Mouse (Mus musculus): ENCODE data around the gene Setdb2.
"Not testable (repeated sequence)": the region's sequence is repeated elsewhere in the genome, so short reads cannot be mapped to it uniquely, and the experiment has no call there.

Setdb2 gene

DNA sequence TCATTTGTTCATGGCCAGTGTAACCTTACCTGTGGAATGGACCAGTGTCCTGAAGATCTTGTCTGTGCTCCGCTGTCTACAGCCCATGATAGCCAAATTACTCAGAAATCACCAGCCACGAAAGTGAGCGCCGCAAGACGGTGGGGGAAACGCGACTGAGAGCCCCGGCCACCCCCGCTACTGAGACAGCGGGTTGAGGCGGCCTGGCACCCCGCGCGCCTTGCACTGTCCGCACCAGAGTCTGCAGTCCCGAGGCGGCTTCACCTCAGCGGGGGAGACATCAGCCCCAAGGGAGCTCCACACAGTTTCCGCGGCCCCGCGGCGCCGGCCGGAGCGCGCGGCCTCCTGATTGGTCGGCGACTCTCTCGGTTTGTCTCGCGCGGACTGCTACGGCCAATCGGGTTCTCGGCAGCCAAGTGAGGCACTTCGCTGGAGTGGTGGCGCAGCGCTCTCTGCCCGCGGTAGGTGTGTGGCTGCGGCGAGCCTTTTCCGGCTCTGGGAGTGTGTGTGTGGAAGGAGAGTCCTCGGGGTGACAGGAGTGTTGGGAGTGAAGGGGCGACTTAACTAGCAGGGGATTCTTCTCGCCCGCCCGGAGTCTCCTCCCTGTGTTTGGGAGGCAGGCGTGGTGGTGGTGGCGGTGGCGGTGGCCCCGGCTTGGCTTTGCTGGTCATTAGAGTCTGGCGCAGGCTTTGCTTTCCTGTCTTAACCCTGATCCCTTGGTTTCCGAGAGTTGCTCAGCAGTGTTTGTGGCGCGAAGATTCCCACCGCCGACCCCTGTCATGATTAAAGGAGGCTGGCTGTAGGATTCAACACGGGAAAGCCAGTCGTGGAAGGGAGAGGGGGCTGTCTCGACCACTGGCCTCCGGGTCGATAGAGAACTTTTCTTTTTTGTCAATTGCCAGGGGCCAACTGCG, at the start of gene Setdb2, which contains the start of gene Cab39l:
TSS of gene Setdb2 (minus strand) at position 327 of the 914 bp plus-strand sequence.
TSS of gene Cab39l (plus strand) at position 415 of the 914 bp plus-strand sequence.
- DNase-seq = peak; percentile 90

DNA sequence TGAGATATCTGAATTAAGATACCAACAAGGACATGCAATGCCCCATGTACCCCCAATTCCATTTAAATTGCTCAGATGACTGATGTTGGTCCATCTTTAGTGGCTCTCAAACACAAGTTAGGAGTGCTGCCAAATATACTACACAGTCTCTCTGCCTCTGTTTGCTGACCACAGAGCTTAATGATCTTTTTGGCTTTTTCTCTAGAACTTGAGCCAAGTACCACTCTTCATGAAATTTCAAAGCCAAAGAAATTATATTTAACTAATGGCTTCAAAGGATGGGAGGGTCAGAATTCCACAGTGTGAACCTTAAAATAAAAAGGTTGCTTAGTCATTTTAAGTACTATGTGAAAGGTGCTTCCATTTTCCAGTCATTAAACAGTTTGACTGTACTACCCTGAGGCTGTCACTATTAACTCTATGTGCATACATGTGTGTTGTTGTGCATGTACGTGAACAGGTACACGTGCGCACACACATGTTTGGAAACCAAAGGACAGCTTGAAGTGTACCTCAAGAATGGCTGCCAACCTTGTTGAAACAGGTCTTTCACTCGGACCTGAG, 44.6 kb upstream of the Setdb2 start:
- DNase-seq = no peak

DNA sequence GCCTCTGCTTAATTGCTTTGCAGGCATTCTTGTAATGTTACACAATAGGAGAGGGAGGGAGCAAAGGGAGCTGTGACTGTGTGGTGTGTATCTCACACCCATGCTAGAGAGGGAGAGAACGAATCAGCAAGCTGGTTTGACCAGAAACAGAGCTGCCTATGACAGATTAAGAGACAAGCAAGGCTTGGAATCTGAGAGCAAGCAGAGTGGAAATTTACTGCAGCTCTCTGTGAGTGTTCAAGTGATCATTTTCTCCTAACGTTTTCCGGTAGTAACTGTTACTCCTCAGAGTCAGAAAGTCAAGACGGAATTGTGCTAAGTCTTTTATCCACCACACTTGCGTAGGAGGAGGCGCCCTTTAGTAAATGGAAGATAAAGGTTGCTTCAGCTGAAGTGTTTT, 38.0 kb upstream of the Setdb2 start:
- no peak for DNase-seq

DNA sequence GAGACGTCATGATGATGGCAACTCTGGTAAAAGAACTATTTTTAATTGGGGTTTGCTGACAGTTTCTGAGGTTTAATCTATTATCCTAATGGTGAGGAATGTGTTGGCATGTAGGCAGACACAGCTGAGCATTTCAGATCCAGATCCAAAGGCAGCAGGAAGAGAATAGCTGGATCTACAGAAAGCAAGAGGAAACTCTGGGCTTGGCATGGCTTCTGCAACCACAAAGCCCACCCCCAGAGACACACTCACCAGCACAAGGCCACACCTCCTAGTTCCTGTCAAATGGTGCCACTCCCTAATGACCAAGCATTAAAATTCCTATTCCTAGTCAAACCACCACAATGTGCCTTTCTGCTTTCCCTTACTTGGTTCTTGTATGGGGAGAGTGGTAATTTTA, 30.1 kb upstream of the Setdb2 start:
- no peak for DNase-seq

DNA sequence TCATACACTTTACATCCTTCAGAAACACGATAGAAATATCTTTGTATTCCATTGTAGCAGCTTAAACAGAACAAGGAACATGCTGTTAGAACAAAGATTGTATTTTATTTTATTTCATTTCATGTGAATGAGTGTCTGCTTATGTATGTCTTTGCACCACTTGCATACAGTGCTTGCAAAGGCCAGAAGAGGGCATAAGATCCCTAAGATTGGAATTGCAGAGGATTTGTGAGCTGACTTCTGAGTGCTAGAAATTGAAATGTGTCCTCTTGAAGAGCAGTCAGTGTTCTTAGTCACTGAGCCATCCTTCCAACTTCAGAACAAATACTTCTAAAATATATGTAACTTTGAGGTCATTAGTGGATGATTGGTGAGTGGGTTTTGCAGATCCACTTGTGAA, 27.1 kb upstream of the Setdb2 start:
- DNase-seq = no peak

DNA sequence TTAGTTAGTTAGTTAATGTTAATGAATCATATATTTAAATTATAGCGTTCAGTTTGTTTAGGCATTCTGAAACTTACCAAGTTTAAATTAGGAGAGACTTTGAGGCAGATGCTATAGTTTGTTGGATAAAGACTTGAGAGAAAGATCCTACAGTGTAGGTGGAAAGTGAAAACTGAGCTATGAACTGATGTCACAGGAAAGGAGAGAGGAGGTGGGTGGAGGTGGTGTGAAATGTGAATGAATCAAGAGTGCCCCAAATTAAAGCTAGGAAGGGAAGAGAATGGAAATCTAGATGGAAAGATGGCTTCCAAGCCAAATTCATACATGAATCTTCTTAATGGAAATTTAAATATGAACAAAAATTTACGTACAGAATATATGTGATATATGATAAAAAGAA, 25.8 kb upstream of the Setdb2 start:
- no peak for DNase-seq

DNA sequence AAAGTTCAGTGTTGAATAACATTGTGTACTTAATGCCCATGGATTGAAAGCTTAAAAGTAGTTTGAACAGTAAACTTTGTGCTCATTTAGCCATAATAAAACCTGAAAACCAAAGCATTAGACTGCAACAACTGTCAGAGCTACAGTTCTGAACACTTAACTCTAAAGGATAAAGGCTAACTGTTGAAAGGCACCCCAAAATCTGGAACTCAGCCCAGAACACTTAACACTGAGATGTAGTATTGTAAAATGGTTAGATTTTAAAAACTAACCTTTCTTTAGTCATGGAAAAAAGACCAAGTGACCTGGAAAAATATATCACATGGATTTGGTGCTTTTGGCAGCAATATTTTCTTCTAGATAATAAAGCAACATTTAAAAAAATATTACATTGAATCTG, 7.3 kb upstream of the Setdb2 start:
- no peak for DNase-seq

DNA sequence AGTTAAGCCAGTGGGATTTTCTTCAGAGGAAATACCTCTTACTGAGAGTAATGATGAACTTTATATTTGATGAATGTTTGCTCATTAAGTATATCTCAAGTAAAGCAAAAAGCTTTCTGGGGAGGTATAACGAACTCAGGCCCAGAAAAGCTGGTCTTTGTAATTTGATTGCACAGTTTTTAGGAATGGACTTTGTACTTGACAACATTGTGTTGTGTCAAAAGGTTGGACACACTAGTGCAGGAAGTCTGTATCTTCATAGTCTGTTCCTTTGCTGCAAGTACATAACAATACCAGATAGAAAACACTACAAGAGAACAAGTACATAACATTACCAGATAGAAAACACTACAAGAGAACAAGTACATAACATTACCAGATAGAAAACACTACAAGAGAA, 4.7 kb upstream of the Setdb2 start:
- no peak for DNase-seq

DNA sequence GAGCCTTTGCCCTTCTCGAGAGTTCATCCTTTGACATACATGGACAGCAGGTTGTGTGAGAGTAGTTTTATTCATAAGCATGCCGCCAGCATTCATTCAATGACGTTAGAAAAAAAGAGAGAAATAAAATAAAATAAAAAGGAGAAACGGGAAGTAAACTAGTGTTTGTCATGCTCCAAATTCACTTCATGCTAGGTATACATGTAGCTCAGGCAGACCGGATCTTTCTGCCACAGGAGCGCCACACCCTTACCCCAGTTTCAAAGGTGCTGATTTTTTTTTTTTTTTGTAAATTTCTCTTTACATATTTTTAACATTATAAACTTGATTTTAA, 755 bp upstream of the Setdb2 start:
- DNase-seq = no peak

DNA sequence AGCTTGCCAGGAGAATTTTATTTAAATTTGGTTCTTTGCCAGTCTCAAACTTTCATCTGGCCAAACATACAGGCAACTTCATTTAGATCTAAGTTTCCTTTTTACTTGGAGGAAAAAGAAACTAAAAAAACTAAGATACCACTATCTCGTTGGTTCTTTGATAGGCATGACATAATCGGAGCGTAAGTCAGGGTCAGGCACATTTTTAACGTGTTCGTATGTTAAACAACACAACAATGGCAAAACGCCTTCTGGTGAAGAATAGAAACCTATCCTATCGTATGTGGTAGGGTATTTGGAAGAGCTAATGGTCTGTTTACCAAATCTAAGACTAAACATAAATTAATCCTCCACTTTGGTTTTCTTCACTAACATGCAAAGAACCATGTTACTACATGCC, 645 bp downstream of the Setdb2 start:
- no peak for DNase-seq

DNA sequence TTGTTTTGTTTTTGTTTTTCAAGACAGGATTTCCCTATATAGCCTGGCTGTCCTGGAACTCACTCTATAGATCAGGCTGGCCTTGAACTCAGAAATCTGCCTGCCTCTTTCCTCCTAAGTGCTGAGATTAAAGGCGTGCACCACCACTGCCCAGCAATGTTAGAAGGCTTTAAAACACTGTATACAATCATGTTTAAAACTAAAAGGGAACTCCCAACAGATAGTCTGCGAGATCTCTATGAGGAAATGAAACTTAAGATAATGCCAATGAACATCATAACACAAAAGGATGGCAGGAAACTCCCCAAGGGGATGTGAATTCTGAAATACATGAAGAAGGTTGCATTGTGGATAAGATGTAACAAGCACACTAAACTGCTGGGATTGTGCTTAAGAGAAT, 2.2 kb downstream of the Setdb2 start:
- no peak for DNase-seq

DNA sequence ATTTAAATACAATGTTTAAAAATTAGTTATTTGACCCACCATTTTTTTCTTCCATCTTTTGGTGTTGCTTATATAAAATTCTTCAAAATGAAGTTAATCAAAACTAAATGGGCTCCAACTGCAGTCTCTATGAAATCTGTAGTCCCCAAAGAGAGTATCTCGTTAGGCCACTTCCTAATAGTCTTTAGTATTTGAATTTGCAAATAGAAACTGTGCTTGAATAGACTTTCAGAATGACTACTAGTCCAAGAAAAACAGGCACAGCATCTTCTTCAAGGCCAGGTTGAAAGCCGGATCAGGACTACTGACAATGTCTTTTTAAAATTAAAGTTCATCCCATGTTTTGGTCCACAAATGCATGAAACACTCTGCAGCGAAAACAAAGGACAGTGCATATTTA, 3.3 kb downstream of the Setdb2 start:
- no peak for DNase-seq

DNA sequence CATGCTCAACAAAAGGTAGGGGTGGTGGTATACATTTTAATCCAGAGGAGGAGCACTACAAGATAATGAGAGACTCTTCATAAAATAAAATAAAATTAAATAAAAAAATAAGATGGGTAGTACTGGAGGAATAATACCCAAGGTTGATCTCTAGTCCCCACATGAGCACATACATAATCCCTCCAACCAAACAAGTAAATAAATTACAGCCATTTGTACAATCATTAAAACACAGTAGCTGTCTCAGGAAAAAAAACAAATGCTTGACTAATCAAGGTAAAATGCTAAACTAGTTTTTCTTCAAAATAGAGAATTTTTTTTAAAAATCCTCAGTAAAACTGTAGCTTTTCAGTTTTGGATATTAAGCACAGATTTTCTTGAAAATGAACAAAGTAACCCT, 5.5 kb downstream of the Setdb2 start:
- DNase-seq = no peak

DNA sequence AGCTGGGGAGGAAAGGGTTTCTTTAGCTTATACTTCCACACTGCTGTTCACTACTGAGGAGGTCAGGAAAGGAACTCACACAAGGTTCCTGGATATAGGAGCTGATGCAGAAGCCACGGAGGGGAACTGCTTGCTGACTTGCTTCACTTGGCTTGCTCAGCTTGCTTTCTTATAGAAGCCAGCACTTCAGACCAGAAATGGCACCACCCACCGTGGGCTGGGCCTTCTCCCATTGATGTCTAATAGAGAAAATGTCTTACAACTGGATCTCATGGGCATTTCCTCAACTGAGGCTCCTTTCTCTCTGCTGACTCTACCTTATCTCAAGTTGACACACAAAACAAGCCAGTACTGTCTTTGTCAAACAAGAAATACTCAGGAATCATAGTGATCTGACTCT, 6.8 kb downstream of the Setdb2 start:
- DNase-seq = no peak

DNA sequence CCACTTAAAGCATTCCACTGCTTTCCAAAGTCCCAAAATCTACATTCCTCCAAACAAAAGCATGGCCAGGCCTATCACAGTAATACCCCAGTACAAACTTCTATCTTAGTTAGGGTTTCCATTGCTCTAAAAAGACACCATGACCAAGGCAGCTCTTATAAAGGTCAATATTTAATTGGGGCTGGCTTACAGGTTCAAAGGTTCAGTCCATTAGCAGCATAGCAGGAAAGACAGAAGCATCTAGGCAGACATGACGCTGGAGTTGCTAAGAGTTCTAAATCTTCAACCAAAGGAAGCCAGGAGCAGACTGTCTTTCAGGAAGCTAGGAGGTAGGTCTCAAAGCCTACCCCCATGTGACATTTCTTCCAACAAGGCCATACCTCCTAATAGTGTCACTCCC, 10.1 kb downstream of the Setdb2 start:
- no peak for DNase-seq

DNA sequence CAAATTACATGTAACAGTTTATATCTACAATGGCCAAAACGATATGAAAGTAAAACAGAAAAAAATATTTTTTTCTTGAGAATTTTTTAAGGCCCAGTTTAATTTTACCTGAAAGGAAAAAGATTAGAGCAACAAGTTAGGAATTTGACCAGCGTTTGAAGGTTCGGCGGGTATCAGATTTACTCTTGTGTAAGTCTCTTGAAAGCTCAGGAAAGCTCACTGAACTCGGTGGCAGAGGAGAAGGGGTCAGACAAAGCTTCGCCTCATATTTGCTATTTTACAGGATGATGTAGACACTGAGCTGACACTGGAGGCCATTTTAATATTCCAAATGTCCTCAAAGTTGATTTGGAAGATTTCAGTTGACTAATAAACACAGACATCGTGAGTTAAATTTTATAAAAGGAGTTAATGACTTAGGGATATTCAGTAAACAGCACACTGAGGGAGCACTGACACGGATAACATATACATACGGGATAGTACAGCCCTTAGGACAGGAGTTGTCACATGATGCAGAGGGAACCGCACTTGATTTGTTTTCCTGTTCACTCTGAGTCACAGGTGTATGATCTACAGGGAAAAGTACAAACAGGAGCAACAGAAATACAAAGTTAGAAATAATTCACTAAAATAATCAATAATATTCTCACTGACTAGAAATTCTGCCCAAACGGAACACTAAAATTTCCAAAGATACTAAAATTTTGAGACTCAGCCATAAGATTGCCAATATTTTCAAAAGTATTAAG, 17.6 kb downstream of the Setdb2 start:
- DNase-seq = no peak

DNA sequence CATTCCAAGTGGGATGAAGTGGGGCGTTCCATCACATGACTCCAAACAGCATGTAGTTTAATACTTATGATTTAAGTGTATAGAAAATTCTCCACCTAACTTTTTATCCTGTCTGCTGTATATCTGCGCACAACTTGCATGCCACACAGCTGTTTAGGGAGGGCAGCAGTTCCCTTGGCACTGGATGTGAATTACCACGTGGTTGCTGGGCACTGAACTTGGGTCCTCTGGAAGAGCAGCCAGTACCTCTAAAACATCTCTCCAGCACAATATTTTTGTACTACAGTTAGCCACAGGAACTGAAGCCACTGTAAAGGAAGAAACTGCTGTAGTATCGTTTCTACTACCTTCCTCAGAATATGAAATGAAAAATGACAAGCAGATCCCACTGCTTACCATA, 22.5 kb downstream of the Setdb2 start:
- DNase-seq = no peak

DNA sequence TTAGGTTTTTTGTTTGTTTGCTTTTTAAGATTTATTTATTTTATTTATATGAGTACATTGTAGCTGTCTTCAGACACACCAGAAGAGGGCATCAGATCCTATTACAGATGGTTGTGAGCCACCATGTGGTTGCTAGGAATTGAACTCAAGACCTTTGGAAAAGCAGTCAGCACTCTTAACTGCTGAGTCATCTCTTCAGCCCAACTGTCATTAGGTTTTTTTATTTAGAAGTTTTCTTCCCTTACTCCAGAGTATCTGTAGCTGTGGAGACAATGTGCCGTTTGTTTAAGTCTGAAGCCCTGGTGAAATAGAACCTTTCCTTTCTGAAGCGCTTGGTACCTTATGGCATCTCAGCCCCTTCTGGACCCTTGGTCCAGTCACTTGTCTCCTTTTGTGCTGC, 25.7 kb downstream of the Setdb2 start:
- DNase-seq = not testable (repeated sequence)

DNA sequence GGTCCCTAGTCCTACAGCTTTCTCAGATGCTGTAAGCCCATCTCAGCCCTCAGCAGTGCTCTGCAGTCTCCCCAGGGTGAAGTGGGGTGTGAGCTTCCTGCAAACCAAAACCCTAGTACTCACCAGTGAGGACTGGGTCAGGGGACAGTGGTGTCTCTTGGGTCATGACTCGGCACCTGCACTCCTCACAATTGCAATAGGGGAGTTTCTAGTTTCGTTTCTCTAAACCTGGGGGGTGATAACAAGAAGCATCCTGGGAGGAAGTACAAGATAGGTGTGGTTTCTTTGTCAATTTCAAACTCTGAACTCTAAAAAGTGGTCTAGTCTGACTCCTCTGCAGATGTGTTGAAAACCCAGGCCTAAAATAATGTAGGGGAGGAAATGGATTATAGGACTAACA, 43.7 kb downstream of the Setdb2 start:
- no peak for DNase-seq

DNA sequence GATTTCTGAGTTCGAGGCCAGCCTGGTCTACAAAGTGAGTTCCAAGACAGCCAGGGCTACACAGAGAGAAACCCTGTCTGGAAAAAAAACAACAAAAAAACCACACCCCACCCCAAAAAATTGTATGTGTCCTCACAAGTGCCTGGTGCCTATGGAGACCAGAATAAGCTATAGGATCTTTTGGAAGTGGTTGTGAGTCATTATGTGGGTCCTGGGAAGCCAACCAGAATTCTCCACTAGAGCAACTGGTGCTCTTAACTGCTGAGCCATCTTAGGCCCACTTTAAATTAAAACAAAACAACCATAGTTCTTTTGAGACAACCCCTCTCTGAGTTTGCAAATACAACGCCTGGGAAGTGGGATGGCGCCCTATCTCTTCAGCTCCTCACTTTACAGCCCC, 45.4 kb downstream of the Setdb2 start, which contains the start of gene Phf11c:
TSS of gene Phf11c (minus strand) at position 101 of the 400 bp plus-strand sequence.
- no peak for DNase-seq

DNA sequence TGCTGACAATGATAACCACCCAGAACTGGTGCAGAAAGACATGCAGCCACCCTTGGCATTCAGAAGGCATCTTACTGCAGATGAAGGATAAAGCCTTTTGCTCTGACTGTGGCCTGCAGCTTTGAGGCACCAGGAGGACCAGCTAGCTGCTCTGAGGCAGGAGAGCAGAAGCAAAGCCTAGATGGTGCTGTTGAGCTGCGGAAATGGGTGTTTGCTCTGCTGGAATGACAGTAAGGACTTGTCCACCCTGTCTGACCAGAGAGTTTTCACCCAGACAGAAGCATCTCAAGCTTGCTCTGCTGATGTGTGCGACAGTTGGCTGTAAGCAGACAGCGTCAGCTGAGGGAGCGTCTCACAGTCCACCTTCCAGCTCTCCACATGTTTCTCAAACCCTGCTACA, 50.5 kb downstream of the Setdb2 start:
- DNase-seq = peak; percentile 4

DNA sequence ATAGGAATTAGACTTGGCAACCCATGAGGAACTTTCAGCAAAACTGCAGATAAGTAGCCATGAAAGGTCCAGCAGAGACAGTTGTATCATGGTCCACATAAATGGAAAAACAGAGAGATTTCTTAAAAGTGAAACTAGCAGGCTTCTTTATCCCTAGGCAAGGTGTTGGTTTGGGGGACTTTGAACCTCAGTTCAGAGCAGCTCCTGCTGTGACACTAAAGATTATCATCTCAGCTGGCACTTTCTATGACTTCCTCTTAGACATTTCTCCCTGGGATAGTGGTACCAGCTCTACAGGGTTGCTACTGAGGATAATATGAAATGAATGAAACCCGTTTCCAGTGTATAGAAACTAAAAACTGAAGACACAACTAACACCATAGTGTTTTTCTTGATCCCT, 51.2 kb downstream of the Setdb2 start:
- no peak for DNase-seq

DNA sequence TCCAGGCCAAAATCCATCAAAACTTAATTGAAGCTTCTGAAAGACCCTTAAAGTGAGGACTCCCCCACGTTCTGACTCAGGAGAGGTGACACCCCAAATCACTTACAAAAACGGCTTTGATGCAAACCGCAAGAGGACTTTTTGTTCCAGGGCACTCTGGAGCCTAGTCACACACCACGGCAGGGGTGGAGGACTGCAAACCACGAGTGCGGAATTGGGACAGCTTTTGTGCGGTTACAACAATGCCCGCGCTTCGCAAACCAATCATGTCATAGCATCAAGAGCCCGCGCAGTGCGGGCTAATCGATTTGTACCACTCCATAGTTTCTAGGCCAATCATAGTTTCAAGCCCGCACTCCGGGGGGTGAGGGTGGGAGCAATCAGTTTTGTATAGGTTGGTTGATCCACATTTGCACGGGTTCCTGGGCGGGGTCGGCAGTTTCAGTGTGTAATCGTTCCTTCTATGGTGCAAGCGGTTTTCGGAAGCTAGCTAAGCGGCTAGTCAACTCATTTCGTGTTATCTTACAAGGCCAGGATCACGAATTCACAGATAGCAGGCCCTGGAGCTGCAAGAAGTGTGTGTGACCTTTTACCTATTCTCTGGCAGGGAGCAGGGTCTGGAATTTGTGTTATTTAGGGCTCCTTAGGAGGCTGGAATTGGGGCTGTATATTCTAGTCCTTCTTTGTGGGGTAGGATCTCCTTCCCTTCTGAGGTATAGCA, 70.2 kb downstream of the Setdb2 start:
- DNase-seq = no peak
